In the genomic region with DNA sequence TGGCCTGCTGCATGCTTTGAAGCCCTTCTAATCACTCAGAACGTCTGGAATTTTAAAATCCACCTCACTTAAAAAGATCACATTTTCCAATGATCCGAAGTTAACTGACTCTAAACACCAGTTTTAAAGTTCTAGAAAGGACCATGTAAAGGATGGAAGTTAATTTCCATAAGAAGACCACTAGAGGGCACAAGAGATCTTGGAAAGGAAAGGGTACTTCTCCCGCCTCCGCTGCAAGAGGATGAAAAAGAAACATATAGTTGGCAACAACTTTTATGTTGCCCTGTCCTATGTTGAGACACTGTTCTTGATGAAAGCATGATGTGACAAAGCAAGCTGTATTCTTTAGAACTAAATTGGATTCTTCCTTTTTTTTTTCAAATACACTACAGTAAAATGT, we compare ENCODE assay signal across 9 mouse cellular contexts. TPM values are rescaled to one million over a fixed set of nuclear protein-coding genes. Genes with fewer than 3 reads are reported as not detected.
DNase-seq lines count a peak whose midpoint lies in the region; ATAC-seq lines count a peak whose summit lies in the region.
"Had no signal": no experiment of that assay in that cellular context is flagged by ENCODE, and none has a peak within 500 bp of the region (broad histone marks: within the 10 kb centered on the region; RNA-seq: fewer than 3 reads in every experiment).

No protein-coding gene starts in this region.

- peak; percentile 16 for DNase-seq in kidney, adult 9 months
- DNase-seq in kidney, postnatal 10 days = no peak
- DNase-seq in R1 (ENCODE audit: low read depth, low spot score) = peak; percentile 45
- DNase-seq in frontal cortex, postnatal 36 days (ENCODE audit: low spot score in 2 of 2) = no peak
- no peak for DNase-seq in heart, embryonic 10.5 days (ENCODE audit: low spot score)
- DNase-seq in spleen, postnatal 36 days (ENCODE audit: low spot score in 2 of 2) = no peak

- no peaks in the 10 kb centered on the region for H3K4me1 ChIP-seq in heart, embryonic 10.5 days

- H3K27me3 ChIP-seq in heart, embryonic 10.5 days (ENCODE audit: insufficient read depth, poor library complexity, severe bottlenecking) = no peaks in the 10 kb centered on the region

- peak; percentile 74 for ATAC-seq in CD4-positive, CD25-positive, alpha-beta regulatory T cell, adult 4 months
- peak; percentile 78 for ATAC-seq in inflammation-experienced regulatory T-cells, adult 6 months

- H3K36me3 ChIP-seq in heart, embryonic 10.5 days = no peaks in the 10 kb centered on the region

- no peaks in the 10 kb centered on the region for H3K9me3 ChIP-seq in heart, embryonic 10.5 days

- H3K27ac ChIP-seq in heart, embryonic 10.5 days = no peak overlapping the region

- 13% methylated on average over 4 of the region's 4 CpGs for WGBS in heart, embryonic 10.5 days

- H3K4me3 ChIP-seq in heart, embryonic 10.5 days = no peak overlapping the region

RNA-seq across cellular contexts. Expression of a gene that starts 22.6 kb away (rescaled TPM):
- 10 to 100 TPM; 53.9 to 62.2 TPM for polyA plus RNA-seq in CD4-positive, CD25-positive, alpha-beta regulatory T cell, adult 4 months (2017; shearing (Covaris generic))
- polyA plus RNA-seq in inflammation-experienced regulatory T-cells, adult 6 months (2017; shearing (Covaris generic)) = 10 to 100 TPM; 52.1 to 54.4 (median 52.6) TPM
- polyA plus RNA-seq in heart, embryonic 10.5 days (2016; fragmentation: Nextera tagmentation; extraction: Ambion mirVana) = 21.8 and 26.9 TPM in 2 replicates

RNA-seq across cellular contexts. Expression of a gene that starts 22.9 kb away (rescaled TPM):
- polyA plus RNA-seq in CD4-positive, CD25-positive, alpha-beta regulatory T cell, adult 4 months (2017; shearing (Covaris generic)) = not detected
- polyA plus RNA-seq in inflammation-experienced regulatory T-cells, adult 6 months (2017; shearing (Covaris generic)) = not detected
- polyA plus RNA-seq in heart, embryonic 10.5 days (2016; fragmentation: Nextera tagmentation; extraction: Ambion mirVana) = 0.55 and 1.0 TPM in 2 replicates
- polyA plus RNA-seq: liver, embryonic 16.5 days had no signal

RNA-seq across cellular contexts. Expression of a gene that starts 55.6 kb away (rescaled TPM):
- 100 to 1,000 TPM; 123 to 134 TPM for polyA plus RNA-seq in CD4-positive, CD25-positive, alpha-beta regulatory T cell, adult 4 months (2017; shearing (Covaris generic))
- polyA plus RNA-seq in inflammation-experienced regulatory T-cells, adult 6 months (2017; shearing (Covaris generic)) = 100 to 1,000 TPM; 135 to 169 (median 150) TPM
- 186 and 196 TPM in 2 replicates for polyA plus RNA-seq in heart, embryonic 10.5 days (2016; fragmentation: Nextera tagmentation; extraction: Ambion mirVana)

Comparison
In these comparisons a context has a peak if more than half of its experiments do, and no peak if none do; other contexts are left out.
1. DNase-seq: peak in kidney, adult 9 months (single experiment) and R1 (single experiment); none in kidney, postnatal 10 days (single experiment), frontal cortex, postnatal 36 days (0 of 2), heart, embryonic 10.5 days (single experiment) and spleen, postnatal 36 days (0 of 2).